Mouse (Mus musculus) midbrain, embryonic 13.5 days (tissue): ENCODE results near the gene Tubgcp2. TPM values are rescaled to one million over a fixed set of nuclear protein-coding genes. Genes with fewer than 3 reads are reported as not detected.
A peak's percentile ranks its signal among the peaks of the same experiment; 100 is the strongest.

ENCODE experiments used
- ATAC-seq: fragments of 200-750 bp; cut with Nextera tagmentation; 2 replicates; pipeline ENCODE4 v1.8.0; 2017; ENCODE audit warnings: mild to moderate bottlenecking, moderate TSS enrichment, moderate library complexity
- H3K27ac ChIP-seq: fragments of 300-500 bp; sonication (generic); 2 replicates; pipeline ENCODE4 v1.5.1; 2015; ENCODE audit warnings: inconsistent platforms, mild to moderate bottlenecking, moderate library complexity
- H3K27me3 ChIP-seq: fragments of 300-500 bp; sonication (generic); 2 replicates; pipeline ENCODE4 v1.6.1; 2015; ENCODE audit warnings: mild to moderate bottlenecking, inconsistent platforms
- H3K36me3 ChIP-seq: fragments of 300-500 bp; sonication (generic); 2 replicates; pipeline ENCODE4 v1.6.1; 2015; ENCODE audit warnings: mild to moderate bottlenecking, inconsistent platforms
- H3K4me1 ChIP-seq: fragments of 300-500 bp; sonication (generic); replicated peaks from 2 replicates; pipeline ENCODE4 v1.6.1; 2015; ENCODE audit warnings: inconsistent platforms
- H3K4me2 ChIP-seq: fragments of 300-500 bp; sonication (generic); replicated peaks from 2 replicates; pipeline ENCODE4 v1.6.1; 2015; ENCODE audit warnings: moderate library complexity, mild to moderate bottlenecking, inconsistent platforms
- H3K4me3 ChIP-seq: fragments of 300-500 bp; sonication (generic); replicated peaks from 2 replicates; pipeline ENCODE4 v1.5.1; 2015; ENCODE audit warnings: mild to moderate bottlenecking, inconsistent platforms
- H3K9ac ChIP-seq: fragments of 300-500 bp; sonication (generic); replicated peaks from 2 replicates; pipeline ENCODE4 v1.6.1; 2015; ENCODE audit warnings: mild to moderate bottlenecking, inconsistent platforms
- H3K9me3 ChIP-seq: fragments of 300-500 bp; sonication (generic); 2 replicates; pipeline ENCODE4 v1.6.1; 2016; ENCODE audit warnings: mild to moderate bottlenecking, inconsistent platforms
- WGBS: fragments of 180-500 bp; shearing (Covaris S2); methylation state at CpG from one replicate; pipeline ENCODE4 v1.1.7; 2015; 5-methylcytosine and 5-hydroxymethylcytosine counted together
- polyA plus RNA-seq: library from polyadenylated mRNA; unstranded; fragments of >200 nt; fragmentation: Nextera tagmentation; extraction: Ambion mirVana; gene quantifications from 2 replicates; pipeline ENCODE4 v1.2.1, GENCODE M21; 2015

The Tubgcp2 gene
- polyA plus RNA-seq, 1 experiment from 2014 or later = 61.1 TPM

- Histone ChIP-seq H3K9me3 (no peaks in the 10 kb centered on the region), H3K4me3 (peak overlapping the region; percentile 89), H3K36me3 (peaks cover 38% of the 10 kb centered on the region), H3K4me2 (peak overlapping the region; percentile 92), H3K4me1 (peaks cover 26% of the 10 kb centered on the region), H3K9ac (peak overlapping the region; percentile 90; the same call in 1 of the 2 replicates), H3K27ac (no peak overlapping the region), H3K27me3 (0 out of 2 replicates have a peak, but pooled peaks cover 10% of the 10 kb centered on the region)
- WGBS = 54% methylated on average over 3 of the region's 3 CpGs
- ATAC-seq = no peak
Measured at GRCm38 (mm10) chr7:140037171-140037555, 694 bp upstream of the Tubgcp2 start.

GRCm38 (mm10) chr7:140035456-140035855, 1.0 kb downstream of the Tubgcp2 start:
- 23% methylated on average over 7 of the region's 7 CpGs for WGBS
- peak overlapping the region; percentile 92 for H3K4me2 ChIP-seq
- peaks cover 46% of the 10 kb centered on the region for H3K36me3 ChIP-seq
- peaks cover 26% of the 10 kb centered on the region for H3K4me1 ChIP-seq
- H3K9me3 ChIP-seq = no peaks in the 10 kb centered on the region
- H3K9ac ChIP-seq = peak overlapping the region; percentile 90
- H3K4me3 ChIP-seq = peak overlapping the region; percentile 89
- H3K27ac ChIP-seq = no peak overlapping the region
- 0 out of 2 replicates have a peak, but pooled peaks cover 5% of the 10 kb centered on the region for H3K27me3 ChIP-seq
- ATAC-seq = no peak

- peaks cover 53% of the 10 kb centered on the region for H3K36me3 ChIP-seq
- H3K4me2 ChIP-seq = no peak overlapping the region
- H3K4me3 ChIP-seq = no peak overlapping the region
- no peaks in the 10 kb centered on the region for H3K9me3 ChIP-seq
- H3K9ac ChIP-seq = no peak overlapping the region
- peaks cover 26% of the 10 kb centered on the region for H3K4me1 ChIP-seq
- 97% methylated on average over 9 of the region's 9 CpGs for WGBS
- H3K27me3 ChIP-seq = 0 out of 2 replicates have a peak, but pooled peaks cover 5% of the 10 kb centered on the region
- H3K27ac ChIP-seq = no peak overlapping the region
- ATAC-seq = no peak
Measured at GRCm38 (mm10) chr7:140033386-140033785, 3.1 kb downstream of the Tubgcp2 start.

GRCm38 (mm10) chr7:140032366-140032765, 4.1 kb downstream of the Tubgcp2 start:
- H3K4me2 ChIP-seq = no peak overlapping the region
- WGBS = 96% methylated on average over 10 of the region's 10 CpGs
- H3K4me3 ChIP-seq = no peak overlapping the region
- peaks cover 60% of the 10 kb centered on the region for H3K36me3 ChIP-seq
- H3K27me3 ChIP-seq = 0 out of 2 replicates have a peak, but pooled peaks cover 2% of the 10 kb centered on the region
- H3K9me3 ChIP-seq = no peaks in the 10 kb centered on the region
- H3K4me1 ChIP-seq = peaks cover 23% of the 10 kb centered on the region
- no peak overlapping the region for H3K9ac ChIP-seq
- ATAC-seq = no peak
- no peak overlapping the region for H3K27ac ChIP-seq

GRCm38 (mm10) chr7:140031771-140032170, 4.7 kb downstream of the Tubgcp2 start:
- Histone ChIP-seq H3K27me3 (no peaks in the 10 kb centered on the region), H3K9me3 (no peaks in the 10 kb centered on the region), H3K27ac (no peak overlapping the region), H3K36me3 (peaks cover 60% of the 10 kb centered on the region), H3K4me2 (no peak overlapping the region), H3K4me1 (peaks cover 17% of the 10 kb centered on the region), H3K9ac (no peak overlapping the region), H3K4me3 (no peak overlapping the region)
- no peak for ATAC-seq
- 93% methylated on average over 12 of the region's 12 CpGs for WGBS

GRCm38 (mm10) chr7:140011336-140011735, 25.1 kb downstream of the Tubgcp2 start:
- Histone ChIP-seq H3K36me3 (peaks cover 37% of the 10 kb centered on the region), H3K9me3 (no peaks in the 10 kb centered on the region), H3K4me2 (no peak overlapping the region), H3K4me1 (no peaks in the 10 kb centered on the region), H3K9ac (no peak overlapping the region), H3K4me3 (no peak overlapping the region), H3K27me3 (no peaks in the 10 kb centered on the region), H3K27ac (no peak overlapping the region)
- ATAC-seq = no peak
- WGBS = 98% methylated on average over 17 of the region's 17 CpGs

- H3K27me3 ChIP-seq = no peaks in the 10 kb centered on the region
- no peak overlapping the region for H3K27ac ChIP-seq
- H3K36me3 ChIP-seq = peaks cover 59% of the 10 kb centered on the region
- WGBS = 95% methylated on average over 9 of the region's 9 CpGs
- H3K4me3 ChIP-seq = no peak overlapping the region
- H3K4me1 ChIP-seq = no peaks in the 10 kb centered on the region
- no peak overlapping the region for H3K4me2 ChIP-seq
- no peaks in the 10 kb centered on the region for H3K9me3 ChIP-seq
- ATAC-seq = no peak
- no peak overlapping the region for H3K9ac ChIP-seq
Measured at GRCm38 (mm10) chr7:140007781-140008180, 28.7 kb downstream of the Tubgcp2 start.

GRCm38 (mm10) chr7:140006861-140007611, 29.4 kb downstream of the Tubgcp2 start:
- 95% methylated on average over 9 of the region's 9 CpGs for WGBS

GRCm38 (mm10) chr7:140004666-140005065, 31.8 kb downstream of the Tubgcp2 start:
- H3K4me3 ChIP-seq = no peak overlapping the region
- peaks cover 77% of the 10 kb centered on the region for H3K36me3 ChIP-seq
- WGBS = 95% methylated on average over 8 of the region's 8 CpGs

More at GRCm38 (mm10) chr7:140006861-140007611, 29.4 kb downstream of the Tubgcp2 start:
- H3K4me3 ChIP-seq = no peak overlapping the region
- H3K9ac ChIP-seq = no peak overlapping the region
- no peaks in the 10 kb centered on the region for H3K4me1 ChIP-seq
- H3K36me3 ChIP-seq = peaks cover 65% of the 10 kb centered on the region
- no peak for ATAC-seq
- H3K4me2 ChIP-seq = no peak overlapping the region
- no peak overlapping the region for H3K27ac ChIP-seq
- H3K9me3 ChIP-seq = no peaks in the 10 kb centered on the region
- H3K27me3 ChIP-seq = no peaks in the 10 kb centered on the region

GRCm38 (mm10) chr7:140001086-140001740, 35.3 kb downstream of the Tubgcp2 start:
- ATAC-seq = no peak
- peaks cover 88% of the 10 kb centered on the region for H3K36me3 ChIP-seq
- no peak overlapping the region for H3K9ac ChIP-seq
- no peak overlapping the region for H3K4me3 ChIP-seq
- no peak overlapping the region for H3K4me2 ChIP-seq
- no peaks in the 10 kb centered on the region for H3K9me3 ChIP-seq
- H3K27ac ChIP-seq = no peak overlapping the region
- H3K27me3 ChIP-seq = no peaks in the 10 kb centered on the region
- 52% methylated on average over 12 of the region's 12 CpGs for WGBS
- no peaks in the 10 kb centered on the region for H3K4me1 ChIP-seq

More at GRCm38 (mm10) chr7:140004666-140005065, 31.8 kb downstream of the Tubgcp2 start:
- no peak overlapping the region for H3K4me2 ChIP-seq
- H3K9ac ChIP-seq = no peak overlapping the region
- no peaks in the 10 kb centered on the region for H3K27me3 ChIP-seq
- no peak overlapping the region for H3K27ac ChIP-seq
- no peaks in the 10 kb centered on the region for H3K4me1 ChIP-seq
- no peak for ATAC-seq
- H3K9me3 ChIP-seq = no peaks in the 10 kb centered on the region

- Histone ChIP-seq H3K27me3 (no peaks in the 10 kb centered on the region), H3K4me3 (no peak overlapping the region), H3K4me1 (no peaks in the 10 kb centered on the region), H3K9me3 (no peaks in the 10 kb centered on the region), H3K4me2 (no peak overlapping the region), H3K36me3 (peaks cover 80% of the 10 kb centered on the region), H3K9ac (no peak overlapping the region), H3K27ac (no peak overlapping the region)
- 94% methylated on average over 13 of the region's 13 CpGs for WGBS
- ATAC-seq = no peak
Measured at GRCm38 (mm10) chr7:139998691-139999350, 37.6 kb downstream of the Tubgcp2 start.

GRCm38 (mm10) chr7:139994676-139995075, 41.8 kb downstream of the Tubgcp2 start:
- Histone ChIP-seq H3K9me3 (no peaks in the 10 kb centered on the region), H3K4me1 (no peaks in the 10 kb centered on the region), H3K27ac (no peak overlapping the region), H3K36me3 (peaks cover 46% of the 10 kb centered on the region), H3K4me2 (no peak overlapping the region), H3K27me3 (no peaks in the 10 kb centered on the region), H3K9ac (no peak overlapping the region), H3K4me3 (no peak overlapping the region)
- WGBS = 22% methylated on average over 3 of the region's 3 CpGs
- no peak for ATAC-seq
